Mouse (Mus musculus) left cerebral cortex, adult 9 months (tissue): ENCODE measurements at regions not wholly inside any gene's neighbourhood (a gene's known extent, or its start where the extent isn't known, plus 50 kb on each side); places are given as distances from the start of the nearest gene placed in this dataset.

Experiments
- DNase-seq, 2 experiments: peaks; one replicate each; pipeline ENCODE4 v3.0.0; 2022; ENCODE audit warnings: low spot score in 2 of 2

DNA sequence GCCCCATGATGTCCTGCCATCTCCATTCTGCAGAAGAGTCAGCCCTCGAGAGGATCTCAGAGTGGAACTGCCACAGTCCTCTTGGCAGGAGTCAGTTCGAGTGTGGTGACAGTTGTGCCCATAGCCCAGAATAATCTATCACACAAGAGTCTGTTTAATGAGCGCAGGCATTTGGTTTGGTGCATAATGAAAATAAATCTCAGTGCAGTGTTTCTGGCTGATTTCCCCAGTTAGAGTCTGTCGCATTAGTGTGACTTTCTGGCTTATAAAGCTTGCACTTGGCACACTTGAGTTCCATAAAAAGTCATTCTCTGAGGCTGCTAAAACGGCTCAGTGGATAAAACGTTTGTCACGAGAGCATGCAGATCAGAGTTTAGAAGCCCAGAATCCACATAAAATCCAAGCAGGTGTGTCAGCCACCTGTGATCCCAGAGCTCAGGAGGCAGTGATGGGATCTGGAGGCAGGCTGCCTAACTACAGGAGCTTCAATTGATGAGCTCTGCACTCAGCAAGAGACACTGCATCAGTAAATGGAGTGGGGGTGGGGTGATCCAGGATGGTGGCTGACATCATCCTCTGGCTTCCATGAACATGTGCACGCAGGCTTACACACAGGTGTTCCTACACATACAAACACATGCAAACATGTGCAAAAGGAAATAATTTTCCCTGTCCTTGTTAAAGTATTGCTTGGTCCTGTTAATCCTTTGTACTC lies 578.5 kb downstream of the Plekhb2 start:
- DNase-seq: peak in 1 of 2 experiments; percentile 20

DNA sequence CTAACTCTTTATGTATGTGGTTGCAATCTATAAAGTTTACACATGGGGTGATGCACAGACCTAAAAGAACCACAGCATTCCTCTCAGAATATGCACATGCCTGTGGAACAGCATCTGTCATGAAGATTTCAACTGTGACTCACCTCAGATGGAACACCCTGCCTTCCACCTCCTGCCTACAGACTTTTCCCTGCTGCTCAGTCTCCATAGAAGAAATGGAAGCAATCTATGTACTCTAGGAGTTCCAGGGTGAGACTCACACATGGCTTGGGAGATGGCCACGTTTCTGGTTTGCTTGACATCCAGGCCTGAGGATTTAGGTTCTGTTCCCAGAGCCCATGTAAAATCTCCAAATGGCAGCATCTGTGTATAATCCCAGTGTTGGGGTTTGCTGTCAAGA lies 579.7 kb downstream of the Plekhb2 start:
- DNase-seq: peak; percentile 43 to 46

DNA sequence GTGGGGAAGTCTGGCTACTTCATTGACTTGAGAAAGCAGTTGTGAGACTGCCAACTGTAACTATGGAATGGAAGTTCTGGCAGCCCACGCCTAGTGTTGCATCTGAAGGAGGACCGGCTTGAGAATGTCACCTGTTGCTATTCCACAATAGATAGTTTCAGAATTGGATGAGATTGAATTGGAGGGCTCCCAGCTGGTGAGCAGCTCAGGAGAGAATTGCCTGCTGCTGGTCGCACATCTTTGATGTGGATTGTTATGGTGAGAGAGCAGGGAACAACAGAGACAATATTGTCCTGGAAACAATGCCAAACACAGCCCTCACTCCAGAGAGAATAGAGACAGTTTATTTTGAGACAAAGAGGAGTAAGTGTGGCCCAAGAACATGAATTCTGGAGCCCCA lies 585.9 kb downstream of the Plekhb2 start:
- peak in 1 of 2 experiments; percentile 22 for DNase-seq

DNA sequence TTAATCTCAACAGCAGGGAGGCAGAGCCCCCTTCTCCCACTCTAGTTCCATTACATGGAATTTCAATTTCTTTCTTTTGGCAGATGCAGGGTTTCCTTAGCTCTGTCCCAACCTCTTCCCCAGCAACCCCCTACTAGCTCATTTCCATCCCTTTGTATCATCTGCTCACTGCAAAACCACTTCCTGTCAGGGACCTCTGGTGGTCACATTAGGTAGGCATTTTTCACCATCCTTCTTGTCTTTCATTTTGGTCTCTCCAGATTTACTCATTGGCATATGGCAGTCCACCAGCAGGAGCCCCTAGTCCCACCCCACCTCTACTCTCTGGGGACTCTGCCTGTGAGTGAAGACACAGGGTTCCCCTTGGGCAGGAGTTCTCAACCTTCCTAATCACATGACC lies 597.6 kb downstream of the Plekhb2 start:
- no peak for DNase-seq

DNA sequence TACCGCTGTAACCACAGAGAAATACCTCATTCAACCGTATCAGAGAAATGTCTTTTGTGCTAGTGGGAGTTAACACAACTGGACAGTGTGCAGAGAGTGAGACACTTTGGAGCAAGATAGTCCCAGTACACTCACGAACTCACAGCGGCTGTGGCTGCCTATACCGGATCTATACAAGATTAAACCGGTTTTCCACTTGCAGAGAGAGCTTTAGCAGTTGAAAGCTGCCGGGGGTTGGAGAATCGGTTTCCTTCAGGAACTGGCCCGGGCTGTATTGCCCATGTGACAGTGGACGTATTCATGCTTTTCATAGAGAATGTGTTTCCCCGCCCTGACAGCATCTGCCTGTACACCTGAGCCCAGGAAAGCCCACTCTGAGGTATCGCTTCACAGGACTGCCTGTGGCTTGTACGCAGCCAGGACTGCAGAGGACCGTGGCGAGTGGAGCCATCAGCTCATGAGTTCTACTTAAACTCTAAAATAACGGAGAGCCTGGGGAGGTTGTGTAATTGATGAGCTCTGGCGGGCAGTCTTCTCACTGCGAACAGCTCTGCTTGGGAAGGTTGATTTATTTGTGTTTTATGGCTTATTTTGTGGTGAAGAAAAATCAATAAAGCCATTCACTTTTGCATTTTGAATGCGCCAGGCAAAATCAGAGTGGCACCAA lies 602.8 kb downstream of the Plekhb2 start:
- DNase-seq: no peak

DNA sequence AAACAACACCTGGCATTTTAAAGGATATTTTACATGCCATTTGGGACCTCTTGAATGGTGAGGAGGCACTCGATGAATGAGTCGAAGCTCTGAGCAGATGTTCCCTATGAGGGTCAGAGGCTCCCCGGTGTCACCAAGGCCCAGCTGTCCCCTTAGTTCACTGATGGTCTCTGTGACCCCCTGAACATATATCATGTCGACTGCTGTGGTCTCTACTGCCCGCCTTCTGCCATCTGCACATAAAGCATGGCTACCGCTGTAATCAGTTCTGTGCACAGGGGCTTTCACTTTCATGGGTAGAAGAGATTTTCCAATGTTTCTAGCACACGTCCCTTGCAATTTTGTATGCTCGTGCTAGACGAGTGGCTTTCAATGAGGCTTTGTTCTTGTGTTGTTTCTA lies 607.8 kb downstream of the Plekhb2 start:
- no peak for DNase-seq

DNA sequence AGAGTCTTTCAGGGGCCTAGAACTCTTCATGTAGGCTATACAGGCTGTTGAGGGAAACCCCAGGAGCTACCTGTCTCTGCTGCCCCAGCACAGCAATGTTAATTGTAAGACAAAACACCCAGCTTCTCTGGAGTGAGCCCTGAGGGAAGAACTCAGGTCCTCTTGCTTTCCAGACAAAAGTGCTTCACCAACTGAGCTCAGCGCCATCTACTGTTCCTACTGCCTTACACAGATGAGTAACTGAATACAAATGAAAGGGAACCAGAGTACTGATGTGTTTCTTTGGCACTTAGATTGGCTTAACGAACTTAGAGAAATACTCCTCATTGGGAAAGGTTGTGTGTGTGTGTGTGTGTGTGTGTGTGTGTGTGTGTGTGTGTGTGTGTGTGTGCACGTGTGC lies 603.1 kb upstream of the Hs6st1 start:
- peak in 1 of 2 experiments; percentile 39 for DNase-seq

DNA sequence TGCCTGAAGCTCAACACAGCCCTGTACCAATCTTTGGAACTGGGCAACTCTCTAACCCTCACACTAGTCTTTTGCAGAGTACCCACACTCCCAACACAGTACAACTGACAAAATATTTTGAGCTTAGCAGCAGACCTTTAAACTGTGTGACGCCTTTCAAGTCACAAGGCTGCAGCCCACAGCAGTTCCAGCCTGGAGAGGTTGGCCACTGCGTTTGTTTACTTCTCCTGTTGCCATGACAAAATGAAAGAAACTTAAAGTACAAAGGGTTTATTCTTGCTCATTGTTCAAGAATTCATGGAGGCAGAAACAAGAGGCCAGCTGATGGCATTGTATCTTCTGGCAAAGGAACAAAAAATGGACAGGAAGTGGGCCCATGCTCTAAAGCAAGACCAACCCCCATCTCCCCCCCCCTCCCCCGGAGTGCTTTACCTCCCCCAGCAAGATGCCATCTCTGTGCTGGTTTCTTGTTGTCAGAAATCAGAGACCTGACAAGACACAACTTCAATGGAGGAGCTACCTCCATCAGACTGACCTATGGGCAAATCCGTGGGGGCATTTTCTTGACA lies 598.9 kb upstream of the Hs6st1 start:
- no peak for DNase-seq

DNA sequence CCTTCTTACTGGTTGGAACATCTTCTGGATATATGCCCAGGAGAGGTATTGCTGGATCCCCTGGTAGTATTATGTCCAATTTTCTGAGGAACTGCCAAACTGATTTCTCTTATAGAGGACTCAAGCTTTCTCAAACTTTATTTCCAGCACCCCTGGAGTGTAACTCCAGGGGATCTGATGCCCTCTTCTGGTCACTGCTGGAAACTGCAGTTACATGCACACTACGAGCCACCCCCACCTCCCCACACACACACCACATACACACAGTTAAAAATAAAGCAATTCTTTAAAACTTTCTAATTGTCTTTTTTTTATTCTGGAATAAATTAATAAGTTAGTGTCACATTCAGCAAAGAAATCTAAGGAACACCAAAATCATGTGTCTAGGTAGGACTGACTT lies 589.9 kb upstream of the Hs6st1 start:
- DNase-seq: no peak

DNA sequence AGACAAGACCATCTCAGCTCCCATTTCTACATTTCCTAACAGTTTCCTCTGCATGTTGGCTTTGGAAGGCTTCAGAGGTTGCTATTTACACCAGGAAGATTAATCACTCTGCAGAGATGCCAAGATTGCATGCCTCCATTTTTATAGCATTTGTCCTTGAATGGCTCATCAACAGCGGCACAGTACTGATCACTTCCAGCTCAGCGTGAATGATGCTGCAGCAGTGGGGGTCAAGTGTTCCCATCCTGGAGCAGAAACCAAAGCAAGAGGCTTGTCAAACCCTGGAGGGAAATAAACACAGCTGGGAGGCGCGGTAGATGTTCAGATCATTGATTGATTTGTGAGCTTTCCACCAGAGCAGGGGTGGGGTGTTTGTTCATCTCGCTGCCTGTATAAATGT lies 572.2 kb upstream of the Hs6st1 start:
- DNase-seq: peak in 1 of 2 experiments; percentile 6

DNA sequence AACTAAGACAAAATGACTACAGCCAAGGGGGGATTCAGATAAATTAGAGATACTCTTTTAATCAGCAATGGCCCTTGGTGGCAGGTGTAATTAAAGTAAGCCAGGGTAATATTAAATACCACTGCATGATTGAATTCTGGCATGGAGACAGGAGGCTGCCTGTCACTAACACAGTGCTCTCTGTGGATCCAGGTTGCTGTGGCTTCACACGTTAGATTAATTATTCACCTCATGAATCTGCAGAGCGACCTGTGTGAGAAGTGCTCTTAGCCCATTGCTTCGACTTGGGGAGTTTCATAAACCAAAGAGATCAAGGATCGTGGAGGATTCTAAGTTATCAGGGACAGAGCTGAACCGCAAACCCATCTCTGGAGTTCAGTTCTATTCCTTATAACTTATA lies 545.2 kb upstream of the Hs6st1 start:
- no peak for DNase-seq

DNA sequence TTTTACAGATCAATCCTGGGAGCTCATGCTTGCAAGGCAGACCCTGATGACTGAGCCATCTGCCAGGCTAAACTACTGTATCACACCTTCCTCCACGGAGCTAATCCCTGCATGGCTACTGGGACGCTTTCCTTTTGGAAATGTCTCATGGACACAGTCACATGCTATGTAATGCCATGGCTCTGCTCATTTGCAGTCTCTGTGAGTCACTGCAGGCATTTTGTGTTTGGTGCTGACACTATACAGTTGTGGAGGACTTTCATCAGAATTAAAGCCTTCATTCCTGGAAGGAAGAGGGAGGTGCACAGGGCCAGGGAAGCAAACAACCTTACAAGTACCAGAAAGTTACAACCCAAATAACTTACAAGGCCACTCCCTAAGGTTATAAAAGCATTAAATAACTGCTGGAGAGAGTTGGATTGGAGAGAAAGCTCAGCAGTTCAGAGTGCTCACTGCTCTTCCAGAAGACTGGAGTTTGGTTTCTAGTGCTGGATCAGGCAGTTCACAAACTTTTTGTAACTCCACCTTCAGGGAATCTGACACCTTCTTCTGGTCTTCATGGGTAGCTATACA lies 544.3 kb upstream of the Hs6st1 start:
- peak; percentile 8 to 16 for DNase-seq

DNA sequence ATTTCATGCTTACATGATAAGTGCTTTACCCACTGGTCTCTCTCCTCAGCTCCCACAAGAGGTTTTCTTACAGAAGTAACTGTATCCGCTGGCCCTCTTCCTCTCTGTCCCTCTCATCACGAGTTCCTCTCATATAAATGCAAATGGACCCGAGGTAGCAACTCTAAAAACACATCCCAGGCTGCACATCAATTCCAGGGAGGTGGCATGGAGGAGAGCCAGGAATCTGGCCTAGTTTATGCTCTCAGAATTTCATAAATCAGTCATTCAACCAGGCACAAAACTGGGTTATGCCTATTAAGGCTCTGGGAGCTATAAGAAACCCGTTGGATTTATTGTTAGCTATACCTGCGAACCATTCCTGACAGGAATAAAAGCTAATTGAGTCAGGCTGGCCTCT lies 543.4 kb upstream of the Hs6st1 start:
- DNase-seq: peak; percentile 15 to 31

DNA sequence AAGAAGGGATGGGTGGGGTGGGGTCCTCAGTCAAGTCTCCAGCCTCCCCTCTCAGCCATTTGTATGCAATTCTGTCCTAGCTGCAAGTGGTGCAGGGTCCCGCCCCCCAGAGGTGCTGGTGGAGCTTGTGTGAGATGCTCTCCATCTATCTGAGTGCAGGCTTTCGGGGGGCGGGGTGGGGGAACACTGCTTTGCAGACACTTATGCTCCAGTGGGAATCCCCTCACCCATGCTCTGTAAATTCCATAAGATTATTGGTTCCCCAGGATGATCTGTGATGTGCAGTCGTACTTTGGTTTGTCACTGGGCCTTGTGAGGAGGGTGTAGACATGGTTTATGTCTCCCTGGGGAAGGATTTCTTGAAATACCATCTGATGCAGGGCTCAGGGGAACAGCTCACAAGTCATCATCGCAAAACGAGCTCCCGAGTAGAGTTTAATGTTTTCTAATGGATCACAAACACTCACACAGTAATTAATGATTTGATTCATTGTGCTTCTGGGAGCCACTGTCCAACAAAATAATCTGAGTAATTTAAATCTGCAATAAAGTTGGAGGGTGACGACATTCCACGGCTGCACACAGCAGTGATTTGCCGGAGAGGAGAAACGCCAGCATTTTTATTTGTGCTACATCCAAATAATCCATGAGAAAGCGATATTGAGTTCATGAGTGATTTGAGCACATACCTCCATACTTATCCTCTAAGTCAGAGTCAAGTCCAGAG lies 540.3 kb upstream of the Hs6st1 start:
- DNase-seq: no peak

DNA sequence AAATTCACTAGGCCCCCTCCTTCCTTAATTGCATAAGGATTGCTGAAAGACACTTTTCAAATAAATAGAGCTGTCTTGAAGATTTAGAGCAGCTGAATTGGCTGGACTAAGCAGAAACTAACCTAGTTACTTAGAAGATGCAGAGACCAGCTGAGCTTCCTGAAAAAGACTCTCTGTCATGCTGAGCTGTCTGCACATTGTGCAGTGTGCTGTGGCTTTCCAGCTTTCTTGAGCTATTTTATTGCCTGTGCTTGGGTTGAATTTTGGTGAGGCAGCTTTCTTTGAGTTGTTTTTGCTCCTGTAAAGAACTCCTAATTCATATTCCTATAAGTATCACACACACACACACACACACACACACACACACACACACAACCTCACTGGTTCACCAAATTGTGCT lies 532.7 kb upstream of the Hs6st1 start:
- DNase-seq: peak in 1 of 2 experiments; percentile 15

DNA sequence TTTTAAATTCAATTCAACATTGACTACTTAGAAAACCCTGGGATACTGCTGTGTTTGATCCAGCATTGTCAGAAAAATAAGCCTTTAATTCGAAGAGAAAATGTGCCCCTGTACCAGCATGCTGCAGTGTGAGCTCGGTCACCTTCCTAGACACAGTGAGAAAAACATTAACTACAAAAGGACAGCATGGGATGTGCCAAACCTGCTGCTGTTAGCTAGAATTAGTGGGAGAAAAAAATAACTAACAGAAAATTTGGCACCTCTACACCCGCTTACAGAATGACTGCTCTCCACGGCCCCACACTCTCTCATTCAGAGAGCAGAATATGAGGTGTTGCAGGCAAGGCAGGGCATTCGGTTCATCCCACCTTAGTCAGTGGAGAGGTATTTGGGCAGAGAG lies 531.9 kb upstream of the Hs6st1 start:
- no peak for DNase-seq

DNA sequence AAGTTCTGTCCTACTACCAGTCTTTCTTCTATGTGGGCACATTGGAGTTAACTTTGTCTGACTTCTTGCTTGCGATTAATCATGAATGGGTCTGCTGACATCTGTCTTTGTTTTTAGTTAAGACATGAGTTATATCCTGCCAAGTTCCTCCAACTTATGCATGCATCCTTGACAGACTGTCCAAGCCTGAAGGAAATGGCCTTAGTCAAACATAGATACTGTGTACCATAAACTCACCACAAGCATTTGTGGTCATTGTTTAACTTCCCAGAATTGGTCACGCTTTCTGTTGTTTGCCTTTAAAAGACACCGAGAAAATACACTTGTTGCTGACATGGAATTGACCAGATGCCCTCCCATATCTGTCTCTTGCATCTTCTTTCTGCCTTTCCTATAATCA lies 519.4 kb upstream of the Hs6st1 start:
- no peak for DNase-seq

DNA sequence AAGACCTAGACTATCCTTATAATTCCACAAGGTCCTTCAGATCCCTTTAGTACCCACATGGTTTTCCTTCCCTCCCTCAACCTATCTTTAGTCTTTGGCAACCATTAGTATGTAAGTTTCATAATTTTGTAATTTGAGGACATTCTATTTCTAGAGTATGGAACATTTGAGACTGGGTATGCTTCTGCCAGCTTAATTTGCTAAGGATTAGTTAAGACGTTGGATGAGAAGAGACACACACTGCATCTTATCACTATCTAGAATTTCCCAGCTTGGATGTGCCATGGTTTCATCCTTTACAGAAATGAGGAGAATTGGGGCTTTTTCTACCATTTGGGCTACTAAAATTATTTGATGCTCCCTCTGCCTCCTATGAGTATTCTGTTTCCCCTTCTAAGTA lies 516.7 kb upstream of the Hs6st1 start:
- DNase-seq: no peak

DNA sequence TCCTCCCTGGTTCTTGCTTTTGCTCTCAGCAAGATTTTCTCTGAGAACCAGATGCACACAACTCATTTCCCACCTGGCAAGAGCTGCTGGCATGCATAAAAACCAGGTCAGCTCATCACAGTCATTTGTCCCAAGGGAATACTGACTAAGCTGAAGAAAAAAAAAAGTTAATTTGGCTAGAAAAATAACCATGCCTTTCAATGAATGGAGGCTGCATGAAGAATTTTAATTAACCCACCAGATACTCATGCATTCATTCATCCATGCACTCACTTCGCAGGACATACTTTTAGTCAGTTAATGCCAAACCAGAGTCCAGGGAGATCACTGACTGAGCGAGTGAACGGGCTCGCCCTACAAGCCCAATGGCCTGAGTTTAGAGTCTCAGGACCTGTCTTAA lies 505.4 kb upstream of the Hs6st1 start:
- peak in 1 of 2 experiments; percentile 8 for DNase-seq

DNA sequence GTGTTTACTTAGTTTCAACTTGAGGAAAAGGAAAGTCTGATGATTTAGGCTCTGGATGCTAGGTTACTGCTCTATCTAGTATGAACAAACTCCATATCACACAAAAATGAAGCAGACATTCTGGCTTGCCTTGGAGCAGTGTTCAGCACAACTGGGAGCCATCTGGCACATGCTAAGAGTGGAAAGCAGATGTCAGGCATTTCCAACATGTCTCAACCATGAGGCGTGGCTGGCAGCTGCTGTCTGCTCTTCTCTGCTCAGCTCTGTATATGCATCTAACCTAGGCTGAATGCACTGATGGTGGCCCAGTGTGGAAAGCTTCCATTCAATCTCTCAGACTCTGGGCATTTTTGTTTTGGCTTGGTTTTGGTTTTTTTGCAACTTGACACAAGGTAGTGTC lies 493.0 kb upstream of the Hs6st1 start:
- peak; percentile 20 to 22 for DNase-seq

DNA sequence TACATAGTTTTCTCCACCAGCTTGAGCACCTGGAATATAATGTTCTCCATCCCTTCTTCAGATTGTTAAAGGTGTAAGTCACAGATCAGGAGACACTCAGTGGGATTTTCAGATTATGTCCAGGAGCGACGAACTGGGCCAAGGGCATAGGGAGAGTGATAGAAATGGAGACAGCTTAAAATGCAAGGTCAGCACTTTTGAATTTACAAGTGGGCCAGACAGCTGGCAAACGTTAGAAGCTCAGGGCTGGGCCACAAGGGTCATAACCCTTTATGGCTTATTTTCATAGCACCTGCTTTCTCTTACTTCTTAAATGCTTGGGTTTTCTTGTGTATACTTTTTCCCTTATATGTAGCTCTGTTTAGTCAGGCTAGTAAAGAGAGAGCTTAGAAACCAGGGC lies 488.8 kb upstream of the Hs6st1 start:
- DNase-seq: no peak

DNA sequence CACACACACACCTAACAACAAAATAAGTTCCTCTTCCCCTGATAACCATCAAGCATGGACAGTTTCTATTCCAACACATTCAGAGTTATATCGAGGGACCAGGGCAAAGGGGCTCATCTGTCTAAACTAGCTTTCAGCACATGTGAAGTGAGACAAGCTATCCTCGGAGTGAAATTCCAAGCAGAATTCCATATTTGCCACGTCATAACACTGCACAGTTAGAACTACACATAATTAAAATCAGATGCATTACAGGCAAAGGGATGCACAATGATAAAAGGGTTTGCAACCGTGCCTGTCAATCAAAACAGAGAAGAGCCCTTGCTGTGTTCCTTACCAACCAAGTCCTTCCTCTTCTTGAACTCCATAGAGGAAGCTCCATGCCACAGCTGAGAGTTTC lies 488.2 kb upstream of the Hs6st1 start:
- DNase-seq: no peak
